Mouse (Mus musculus) CD4-positive naive resting alpha-beta T cell, adult 76 days (primary cell): ENCODE measurements around the gene Atg4a. TPM values are rescaled to one million over a fixed set of nuclear protein-coding genes. Genes with fewer than 3 reads are reported as not detected.

Experiments
- total RNA-seq: library from RNA; stranded (reverse); gene quantifications from one replicate; pipeline ENCODE4 v1.2.4, GENCODE M21; 2023

Gene Atg4a
- total RNA-seq, result 22.5 TPM

GRCm38 (mm10) chrX:140956272-140956940 is at the start of gene Atg4a, which contains the start of gene Psmd10:
Gene Atg4a, plus strand, starts transcription at chrX:140956907.
Gene Psmd10, minus strand, starts transcription at chrX:140956728.

DNA sequence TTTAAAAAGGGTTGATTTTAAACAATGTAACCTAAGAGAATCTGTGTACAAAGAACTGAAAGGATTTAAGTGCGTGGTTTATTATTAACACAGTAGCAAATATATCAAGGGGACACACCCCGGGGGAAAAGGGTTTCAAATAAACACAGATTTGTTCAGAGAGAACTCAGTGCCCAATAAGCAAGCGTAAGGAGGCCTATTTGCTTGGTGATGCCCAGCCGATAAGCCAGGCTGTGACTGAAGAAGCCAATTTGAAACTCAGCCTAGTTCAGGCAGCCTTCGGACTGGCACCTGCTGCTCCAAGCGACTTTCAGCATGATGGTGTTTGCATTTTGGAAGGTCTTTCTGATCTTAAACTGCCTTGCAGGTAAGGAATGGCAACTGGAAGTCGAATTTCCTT is 49.3 kb upstream of the Atg4a start, which contains the start of gene Vsig1:
TSS of gene Vsig1 (plus strand) at position 249 of the 400 bp plus-strand sequence.

Other genes with a start within 250 kb of the Atg4a start
- not detected for gene Tex13b, start 143.5 kb upstream of the Atg4a start, total RNA-seq
- not detected for gene Vsig1, start 49.3 kb upstream of the Atg4a start, total RNA-seq
- 13.6 TPM for gene Psmd10, start 179 bp upstream of the Atg4a start, total RNA-seq